Mouse (Mus musculus): ENCODE data around the gene Sh2d3c. TPM values are rescaled to one million over a fixed set of nuclear protein-coding genes. Genes with fewer than 3 reads are reported as not detected.
A peak's percentile ranks its signal among the peaks of the same experiment; 100 is the strongest.

The Sh2d3c gene
- polyA plus RNA-seq, 1 experiment from 2014 or later, result 26.7 TPM

DNA sequence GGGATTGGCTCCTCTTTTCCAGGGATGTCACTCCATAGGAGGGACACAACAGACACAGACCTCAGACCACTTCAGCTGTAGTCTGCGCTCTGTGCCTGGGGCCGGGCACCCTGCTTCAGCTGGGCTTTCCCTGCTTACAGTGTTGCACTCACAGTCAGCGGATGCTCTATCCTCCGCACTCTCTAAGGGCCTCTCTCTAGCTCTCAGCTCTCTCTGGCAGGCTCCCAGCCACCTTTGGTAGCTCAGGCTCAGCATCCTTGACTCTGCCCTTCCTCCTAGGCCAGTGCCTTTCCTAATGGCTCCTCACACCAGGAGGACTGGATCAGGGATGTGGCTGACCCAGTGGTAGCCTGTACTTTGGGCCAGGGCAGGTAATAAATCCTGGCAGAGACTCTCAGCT is 11.1 kb downstream of the Sh2d3c start:
- Histone ChIP-seq H3K4me3 (no peak overlapping the region), H3K27ac (replicated peaks) (peak overlapping the region; percentile 19; the same call in 1 of the 2 replicates), H3K27me3 (ENCODE audit: low read depth, poor library complexity, severe bottlenecking) (peaks cover 7% of the 10 kb centered on the region), H3K9me3 (replicated peaks) (no peaks in the 10 kb centered on the region), H3K36me3 (no peaks in the 10 kb centered on the region), H3K4me1 (peaks cover 47% of the 10 kb centered on the region)
- 79% methylated on average over 4 of the region's 4 CpGs for WGBS
- DNase-seq (ENCODE audit: low spot score), result no peak

DNA sequence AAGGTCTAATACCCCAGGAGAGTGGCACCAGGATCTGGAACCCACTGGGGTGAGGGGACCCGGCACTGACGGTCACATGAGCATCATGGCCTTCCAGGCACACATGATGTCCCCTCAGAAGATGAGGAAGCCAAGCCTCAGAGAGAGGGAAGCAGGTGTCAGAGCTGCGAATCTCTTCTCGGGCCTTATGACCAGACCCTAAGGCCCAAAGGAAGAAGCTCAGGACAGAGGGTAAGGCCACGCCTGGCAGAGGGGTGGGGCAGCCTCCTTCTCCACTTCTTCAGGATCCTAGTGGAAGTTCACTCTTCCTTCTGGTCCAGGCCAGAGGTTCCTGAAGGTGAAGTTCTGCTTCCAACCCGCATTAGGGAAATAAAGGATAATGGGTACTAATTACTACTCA is 11.8 kb downstream of the Sh2d3c start:
- no peak overlapping the region for H3K27ac ChIP-seq (replicated peaks)
- WGBS, result 78% methylated on average over 6 of the region's 6 CpGs

GRCm38 (mm10) chr2:32734480-32734879 is 13.6 kb downstream of the Sh2d3c start:
- Histone ChIP-seq H3K4me1 (peaks cover 35% of the 10 kb centered on the region), H3K27me3 (ENCODE audit: low read depth, poor library complexity, severe bottlenecking) (peaks cover 3% of the 10 kb centered on the region), H3K27ac (replicated peaks) (peak overlapping the region; percentile 24; the same call in 1 of the 2 replicates), H3K9me3 (replicated peaks) (no peaks in the 10 kb centered on the region), H3K36me3 (no peaks in the 10 kb centered on the region), H3K4me3 (no peak overlapping the region)
- WGBS, result 49% methylated on average over 4 of the region's 4 CpGs
- DNase-seq (ENCODE audit: low spot score), result no peak

More for the DNA sequence above, 11.8 kb downstream of the Sh2d3c start:
- no peak for DNase-seq (ENCODE audit: low spot score)
- no peak overlapping the region for H3K4me3 ChIP-seq
- peaks cover 7% of the 10 kb centered on the region for H3K27me3 ChIP-seq (ENCODE audit: low read depth, poor library complexity, severe bottlenecking)
- no peaks in the 10 kb centered on the region for H3K9me3 ChIP-seq (replicated peaks)
- H3K36me3 ChIP-seq, result no peaks in the 10 kb centered on the region
- H3K4me1 ChIP-seq, result peaks cover 44% of the 10 kb centered on the region

DNA sequence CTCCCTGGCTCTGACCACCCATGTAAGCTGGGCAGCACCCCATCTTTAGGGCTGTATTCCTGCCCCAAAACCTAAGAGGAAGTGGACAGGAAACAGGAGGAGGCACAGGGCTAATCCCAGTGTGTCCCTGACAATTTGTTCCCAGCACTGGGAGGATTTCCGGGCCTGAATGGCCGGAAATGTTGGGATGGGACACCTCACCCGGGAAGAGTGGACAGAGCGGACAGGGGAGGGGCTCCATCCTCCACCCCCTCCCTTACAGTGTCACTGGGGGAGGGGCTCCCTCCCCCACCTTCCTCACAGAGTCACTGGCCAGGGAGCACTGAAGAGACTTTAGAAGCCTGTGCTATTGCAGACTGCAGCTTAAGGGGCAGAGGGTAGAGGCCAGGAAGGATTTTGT is 14.1 kb downstream of the Sh2d3c start:
- H3K27me3 ChIP-seq (ENCODE audit: low read depth, poor library complexity, severe bottlenecking), result peaks cover 8% of the 10 kb centered on the region
- no peak for DNase-seq (ENCODE audit: low spot score)
- H3K36me3 ChIP-seq, result no peaks in the 10 kb centered on the region
- 51% methylated on average over 4 of the region's 4 CpGs for WGBS
- peak overlapping the region; percentile 24; the same call in 1 of the 2 replicates for H3K27ac ChIP-seq (replicated peaks)
- no peaks in the 10 kb centered on the region for H3K9me3 ChIP-seq (replicated peaks)
- H3K4me3 ChIP-seq, result no peak overlapping the region
- peaks cover 35% of the 10 kb centered on the region for H3K4me1 ChIP-seq

DNA sequence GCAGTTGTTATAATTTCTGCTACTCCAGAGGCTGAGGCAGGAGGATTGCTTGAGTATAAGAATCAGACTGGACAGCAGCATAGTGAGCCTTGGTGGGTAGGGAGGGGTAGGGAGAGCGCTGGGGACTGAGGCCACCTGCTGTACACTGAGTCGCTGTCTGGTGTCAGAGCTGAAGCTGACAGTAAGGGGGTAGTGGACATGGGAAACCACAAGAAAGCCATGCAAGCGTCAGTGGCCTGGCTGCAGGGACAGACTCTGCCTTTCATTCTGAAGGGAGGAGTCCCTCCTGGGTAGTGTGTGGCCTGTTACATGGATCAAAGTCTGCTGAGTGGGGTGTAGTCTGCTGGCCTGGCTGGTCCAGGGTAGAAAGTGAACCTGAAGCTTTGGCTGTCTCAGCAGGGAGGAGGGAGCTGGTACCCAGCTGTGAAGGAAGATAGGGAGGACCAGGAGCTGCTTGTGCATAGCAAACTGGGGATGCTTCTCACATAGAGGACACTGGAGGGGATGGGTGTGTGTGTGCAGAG is 15.5 kb downstream of the Sh2d3c start:
- no peak for DNase-seq (ENCODE audit: low spot score)
- H3K36me3 ChIP-seq, result no peaks in the 10 kb centered on the region
- 0 out of 2 replicates have a peak overlapping the region, but pooled peaks have one; percentile 18 for H3K4me3 ChIP-seq
- no peaks in the 10 kb centered on the region for H3K9me3 ChIP-seq (replicated peaks)
- H3K4me1 ChIP-seq, result peaks cover 37% of the 10 kb centered on the region
- peaks cover 22% of the 10 kb centered on the region for H3K27me3 ChIP-seq (ENCODE audit: low read depth, poor library complexity, severe bottlenecking)
- no peak overlapping the region; the same call in 1 of the 2 replicates for H3K27ac ChIP-seq (replicated peaks)
- WGBS, result 62% methylated on average over 3 of the region's 3 CpGs

DNA sequence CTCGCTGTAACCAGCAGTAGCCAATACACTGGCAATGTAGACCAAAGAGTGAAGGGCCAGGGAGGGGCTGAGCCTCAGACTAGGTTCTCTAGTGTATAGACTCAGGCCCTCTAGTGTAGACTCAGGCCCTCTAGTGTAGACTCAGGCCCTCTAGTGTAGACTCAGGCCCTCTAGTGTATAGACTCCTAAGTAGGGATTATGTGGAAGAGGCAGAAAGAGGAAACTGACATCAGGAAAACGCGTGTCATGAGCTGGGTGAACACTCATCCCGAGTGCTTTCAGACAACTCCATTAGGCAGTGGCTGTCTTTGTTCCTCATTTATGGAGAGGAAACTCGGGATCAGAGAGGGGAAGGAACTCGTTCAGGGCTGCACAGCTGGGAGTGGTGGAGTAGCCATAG is 16.2 kb downstream of the Sh2d3c start:
- DNase-seq (ENCODE audit: low spot score), result no peak
- H3K9me3 ChIP-seq (replicated peaks), result no peaks in the 10 kb centered on the region
- H3K4me1 ChIP-seq, result peaks cover 39% of the 10 kb centered on the region
- H3K27me3 ChIP-seq (ENCODE audit: low read depth, poor library complexity, severe bottlenecking), result peaks cover 29% of the 10 kb centered on the region
- no peak overlapping the region for H3K4me3 ChIP-seq
- WGBS, result 54% methylated on average over 6 of the region's 6 CpGs
- H3K36me3 ChIP-seq, result no peaks in the 10 kb centered on the region
- H3K27ac ChIP-seq (replicated peaks), result no peak overlapping the region

- H3K27ac ChIP-seq (replicated peaks), result no peak overlapping the region
- peaks cover 47% of the 10 kb centered on the region for H3K27me3 ChIP-seq (ENCODE audit: low read depth, poor library complexity, severe bottlenecking)
- 79% methylated on average over 4 of the region's 4 CpGs for WGBS
- no peak for DNase-seq (ENCODE audit: low spot score)
- H3K4me3 ChIP-seq, result no peak overlapping the region
- H3K9me3 ChIP-seq (replicated peaks), result no peaks in the 10 kb centered on the region
- H3K4me1 ChIP-seq, result peaks cover 48% of the 10 kb centered on the region
- 0 out of 2 replicates have a peak, but pooled peaks cover 2% of the 10 kb centered on the region for H3K36me3 ChIP-seq
Observed at GRCm38 (mm10) chr2:32739311-32739710, 18.5 kb downstream of the Sh2d3c start.

- H3K27ac ChIP-seq (replicated peaks), result peak within 1 kb of the TSS; percentile 89
- H3K4me1 ChIP-seq, result peaks cover 38% of the 10 kb centered on the region
- H3K9me3 ChIP-seq (replicated peaks), result no peaks in the 10 kb centered on the region
- WGBS, result 8% methylated on average over 11 of the region's 11 CpGs
- peak within 1 kb of the TSS; percentile 85 for H3K4me3 ChIP-seq
- DNase-seq (ENCODE audit: low spot score), result no peak
- peaks cover 48% of the 10 kb centered on the region for H3K27me3 ChIP-seq (ENCODE audit: low read depth, poor library complexity, severe bottlenecking)
- peaks cover 17% of the 10 kb centered on the region for H3K36me3 ChIP-seq
Observed at GRCm38 (mm10) chr2:32740916-32741272, 20.0 kb downstream of the Sh2d3c start, which contains the start of gene 6330409D20Rik. Gene 6330409D20Rik, minus strand, starts transcription at chr2:32741016.

GRCm38 (mm10) chr2:32741273-32742172 is 20.7 kb downstream of the Sh2d3c start:
- H3K27ac ChIP-seq (replicated peaks), result peak overlapping the region; percentile 89
- H3K27me3 ChIP-seq (ENCODE audit: low read depth, poor library complexity, severe bottlenecking), result peaks cover 48% of the 10 kb centered on the region
- H3K9me3 ChIP-seq (replicated peaks), result no peaks in the 10 kb centered on the region
- DNase-seq (ENCODE audit: low spot score), result peak; percentile 76
- peaks cover 24% of the 10 kb centered on the region for H3K36me3 ChIP-seq
- 1% methylated on average over 57 of the region's 58 CpGs for WGBS
- peak overlapping the region; percentile 85 for H3K4me3 ChIP-seq
- peaks cover 35% of the 10 kb centered on the region for H3K4me1 ChIP-seq

DNA sequence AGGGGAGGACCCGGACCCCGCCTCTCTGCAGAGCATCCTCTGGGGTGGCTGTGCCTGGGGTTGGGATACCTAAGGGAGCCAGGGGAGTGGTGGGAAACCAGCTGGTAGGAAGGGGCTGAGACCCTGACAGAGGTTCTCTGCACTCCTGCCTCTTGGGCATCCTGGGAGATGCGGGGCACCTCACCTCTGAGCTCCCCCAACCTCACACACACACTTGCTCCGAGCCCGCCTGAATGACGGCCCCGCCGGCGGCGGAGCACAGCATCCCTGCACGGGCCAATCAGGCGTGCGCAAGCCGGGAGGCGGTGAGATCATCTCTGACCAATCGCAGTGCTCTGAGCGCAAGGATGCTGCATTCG is 21.3 kb downstream of the Sh2d3c start:
- Histone ChIP-seq H3K4me3 (peak overlapping the region; percentile 85), H3K27ac (replicated peaks) (peak overlapping the region; percentile 89), H3K27me3 (ENCODE audit: low read depth, poor library complexity, severe bottlenecking) (peaks cover 48% of the 10 kb centered on the region), H3K9me3 (replicated peaks) (no peaks in the 10 kb centered on the region), H3K4me1 (peaks cover 34% of the 10 kb centered on the region), H3K36me3 (peaks cover 30% of the 10 kb centered on the region)
- DNase-seq (ENCODE audit: low spot score), result peak; percentile 84
- 4% methylated on average over 18 of the region's 18 CpGs for WGBS

- DNase-seq (ENCODE audit: low spot score), result no peak
- peaks cover 49% of the 10 kb centered on the region for H3K36me3 ChIP-seq
- no peak overlapping the region for H3K27ac ChIP-seq (replicated peaks)
- H3K4me3 ChIP-seq, result no peak overlapping the region
- H3K4me1 ChIP-seq, result peaks cover 29% of the 10 kb centered on the region
- no peaks in the 10 kb centered on the region for H3K9me3 ChIP-seq (replicated peaks)
- 83% methylated on average over 15 of the region's 15 CpGs for WGBS
- peaks cover 46% of the 10 kb centered on the region for H3K27me3 ChIP-seq (ENCODE audit: low read depth, poor library complexity, severe bottlenecking)
Observed at GRCm38 (mm10) chr2:32744272-32744982, 23.6 kb downstream of the Sh2d3c start.

- peaks cover 23% of the 10 kb centered on the region for H3K27me3 ChIP-seq (ENCODE audit: low read depth, poor library complexity, severe bottlenecking)
- peaks cover 70% of the 10 kb centered on the region for H3K36me3 ChIP-seq
- H3K4me1 ChIP-seq, result peaks cover 31% of the 10 kb centered on the region
- WGBS, result 92% methylated on average over 16 of the region's 16 CpGs
- H3K27ac ChIP-seq (replicated peaks), result no peak overlapping the region
- H3K4me3 ChIP-seq, result no peak overlapping the region
- H3K9me3 ChIP-seq (replicated peaks), result no peaks in the 10 kb centered on the region
- no peak for DNase-seq (ENCODE audit: low spot score)
Observed at GRCm38 (mm10) chr2:32749082-32749481, 28.2 kb downstream of the Sh2d3c start.
